Mouse (Mus musculus) midbrain, postnatal 0 days (tissue): ENCODE measurements around the gene Syne3. TPM values are rescaled to one million over a fixed set of nuclear protein-coding genes. Genes with fewer than 3 reads are reported as not detected.

Experiments used
- ATAC-seq: fragments of 200-750 bp; cut with Nextera tagmentation; 2 replicates; pipeline ENCODE4 v1.8.0; 2017; ENCODE audit warnings: moderate number of reproducible peaks, mild to moderate bottlenecking, moderate TSS enrichment, moderate library complexity; ENCODE audit not compliant: low FRiP score
- DNase-seq: peaks from one replicate; pipeline ENCODE4 v3.0.0-alpha.2; 2015; ENCODE audit warnings: low spot score
- H3K27ac ChIP-seq: fragments of 300-500 bp; sonication (generic); 2 replicates; pipeline ENCODE4 v1.5.1; 2014; ENCODE audit warnings: low read depth, mild to moderate bottlenecking, low read length, mixed read lengths
- H3K27me3 ChIP-seq: fragments of 300-500 bp; sonication (generic); 2 replicates; pipeline ENCODE4 v1.6.1; 2014; ENCODE audit warnings: low read length, control low read depth, mixed read lengths; ENCODE audit not compliant: insufficient read depth
- H3K36me3 ChIP-seq: fragments of 300-500 bp; sonication (generic); 2 replicates; pipeline ENCODE4 v1.6.1; 2014; ENCODE audit warnings: low read length, control low read depth, mixed read lengths; ENCODE audit not compliant: insufficient read depth
- H3K4me1 ChIP-seq: fragments of 300-500 bp; sonication (generic); 2 replicates; pipeline ENCODE4 v1.6.1; 2014; ENCODE audit warnings: mild to moderate bottlenecking, control low read depth, antibody characterized with exemption, low read length, mixed read lengths; ENCODE audit not compliant: insufficient read depth
- H3K4me2 ChIP-seq: fragments of 300-500 bp; sonication (generic); 2 replicates; pipeline ENCODE4 v1.6.1; 2014; ENCODE audit warnings: low read depth, mild to moderate bottlenecking, low read length, mixed read lengths; ENCODE audit not compliant: poor library complexity, severe bottlenecking
- H3K4me3 ChIP-seq: fragments of 300-500 bp; sonication (generic); 2 replicates; pipeline ENCODE4 v1.5.1; 2014; ENCODE audit warnings: low read depth, mild to moderate bottlenecking, low read length, moderate library complexity
- H3K9ac ChIP-seq: fragments of 300-500 bp; sonication (generic); replicated peaks from 2 replicates; pipeline ENCODE4 v1.6.1; 2014; ENCODE audit warnings: mild to moderate bottlenecking, low read length, moderate library complexity, mixed read lengths; ENCODE audit not compliant: poor library complexity, severe bottlenecking
- H3K9me3 ChIP-seq: fragments of 300-500 bp; sonication (generic); 2 replicates; pipeline ENCODE4 v1.6.1; 2016; ENCODE audit warnings: low read length, control low read depth
- CTCF ChIP-seq: IDR thresholded peaks from 2 replicates; pipeline ENCODE4 v1.5.1; 2016; ENCODE audit warnings: antibody characterized with exemption, mild to moderate bottlenecking
- WGBS: fragments of 180-500 bp; shearing (Covaris S2); extraction: QIAGEN DNeasy Blood & Tissue Kit; methylation state at CpG from one replicate; pipeline ENCODE4 v1.1.7; 2014; 5-methylcytosine and 5-hydroxymethylcytosine counted together
- polyA plus RNA-seq: library from polyadenylated mRNA; unstranded; fragments of >200 nt; fragmentation: Nextera tagmentation; extraction: Ambion mirVana; gene quantifications from 2 replicates; pipeline ENCODE4 v1.2.1, GENCODE M21; 2015
- total RNA-seq: library from RNA; depleted of rRNA; stranded (reverse); fragments of >200 nt; gene quantifications from 2 replicates; pipeline ENCODE4 v1.2.3, GENCODE M21; 2014

Gene Syne3
- total and polyA plus RNA-seq, 2 experiments from 2014 or later: 0.85 to 0.93 TPM

GRCm38 (mm10) chr12:104899161-104899560, 110.4 kb downstream of the Syne3 start:
- no peak overlapping the region for H3K9ac ChIP-seq
- 0 out of 2 replicates have a peak, but pooled peaks have one; percentile 20 for TF ChIP-seq CTCF
- no peaks in the 10 kb centered on the region for H3K36me3 ChIP-seq
- H3K27me3 ChIP-seq: no peaks in the 10 kb centered on the region
- no peak for DNase-seq
- H3K4me3 ChIP-seq: no peak overlapping the region
- no peaks in the 10 kb centered on the region; the same call in 1 of the 2 replicates for H3K4me1 ChIP-seq
- no peak overlapping the region for H3K4me2 ChIP-seq
- H3K27ac ChIP-seq: no peak overlapping the region
- H3K9me3 ChIP-seq: no peaks in the 10 kb centered on the region
- no peak for ATAC-seq
- WGBS: 66% methylated on average over 11 of the region's 11 CpGs

- no peak overlapping the region for H3K9ac ChIP-seq
- no peak overlapping the region for H3K27ac ChIP-seq
- H3K4me1 ChIP-seq: no peaks in the 10 kb centered on the region; the same call in 1 of the 2 replicates
- TF ChIP-seq CTCF: peak; percentile 27
- H3K36me3 ChIP-seq: no peaks in the 10 kb centered on the region
- ATAC-seq (no peak), DNase-seq (no peak)
- no peak overlapping the region for H3K4me3 ChIP-seq
- H3K9me3 ChIP-seq: no peaks in the 10 kb centered on the region
- no peak overlapping the region for H3K4me2 ChIP-seq
- H3K27me3 ChIP-seq: no peaks in the 10 kb centered on the region
- 78% methylated on average over 9 of the region's 9 CpGs for WGBS
These were observed 110.9 kb downstream of the Syne3 start for GRCm38 (mm10) chr12:104898718-104899117.

- no peak for DNase-seq
- WGBS: 62% methylated on average over 8 of the region's 8 CpGs
These were observed 112.5 kb downstream of the Syne3 start for GRCm38 (mm10) chr12:104897051-104897618.

GRCm38 (mm10) chr12:104896640-104897039, 113.0 kb downstream of the Syne3 start:
- H3K4me2 ChIP-seq: no peak overlapping the region
- DNase-seq: peak; percentile 39
- H3K4me1 ChIP-seq: no peaks in the 10 kb centered on the region; the same call in 1 of the 2 replicates
- no peak overlapping the region for H3K27ac ChIP-seq
- no peak overlapping the region for H3K9ac ChIP-seq
- H3K27me3 ChIP-seq: no peaks in the 10 kb centered on the region
- WGBS: 34% methylated on average over 16 of the region's 16 CpGs
- H3K9me3 ChIP-seq: no peaks in the 10 kb centered on the region
- ATAC-seq: peak; percentile 38; the same call in 1 of the 2 replicates
- H3K36me3 ChIP-seq: no peaks in the 10 kb centered on the region
- TF ChIP-seq CTCF: no peak
- no peak overlapping the region for H3K4me3 ChIP-seq

More at GRCm38 (mm10) chr12:104897051-104897618, 112.5 kb downstream of the Syne3 start:
- ATAC-seq: peak; percentile 21; the same call in 1 of the 2 replicates
- Histone ChIP-seq H3K9ac (no peak overlapping the region), H3K4me2 (no peak overlapping the region), H3K9me3 (no peaks in the 10 kb centered on the region), H3K36me3 (no peaks in the 10 kb centered on the region), H3K27me3 (no peaks in the 10 kb centered on the region), H3K4me1 (no peaks in the 10 kb centered on the region; the same call in 1 of the 2 replicates), H3K27ac (no peak overlapping the region), H3K4me3 (no peak overlapping the region)
- no peak for TF ChIP-seq CTCF

GRCm38 (mm10) chr12:104892245-104892644, 117.4 kb downstream of the Syne3 start:
- no peak for DNase-seq
- Histone ChIP-seq H3K4me2 (no peak overlapping the region), H3K4me1 (no peaks in the 10 kb centered on the region; the same call in 1 of the 2 replicates), H3K36me3 (no peaks in the 10 kb centered on the region), H3K9me3 (no peaks in the 10 kb centered on the region), H3K4me3 (no peak overlapping the region), H3K27me3 (no peaks in the 10 kb centered on the region), H3K27ac (no peak overlapping the region), H3K9ac (no peak overlapping the region)
- no peak for ATAC-seq
- TF ChIP-seq CTCF: no peak
- 93% methylated on average over 3 of the region's 3 CpGs for WGBS

- H3K27ac ChIP-seq: no peak overlapping the region
- H3K9ac ChIP-seq: no peak overlapping the region
- no peaks in the 10 kb centered on the region for H3K27me3 ChIP-seq
- no peak for TF ChIP-seq CTCF
- no peak overlapping the region for H3K4me2 ChIP-seq
- no peak overlapping the region for H3K4me3 ChIP-seq
- no peaks in the 10 kb centered on the region for H3K4me1 ChIP-seq
- DNase-seq (no peak), ATAC-seq (no peak)
- H3K36me3 ChIP-seq: no peaks in the 10 kb centered on the region
- H3K9me3 ChIP-seq: no peaks in the 10 kb centered on the region
- 90% methylated on average over 8 of the region's 8 CpGs for WGBS
These were observed 119.5 kb downstream of the Syne3 start for GRCm38 (mm10) chr12:104890066-104890465.
